Mouse (Mus musculus) limb, embryonic 12.5 days (tissue): ENCODE measurements around the gene Heatr5b. TPM values are rescaled to one million over a fixed set of nuclear protein-coding genes. Genes with fewer than 3 reads are reported as not detected.

ENCODE experiments used
- ATAC-seq: fragments of 200-750 bp; cut with Nextera tagmentation; 2 replicates; pipeline ENCODE4 v1.8.0; 2017; ENCODE audit warnings: low read depth, moderate TSS enrichment; ENCODE audit not compliant: insufficient number of reproducible peaks, insufficient read depth, low FRiP score, low TSS enrichment
- H3K27ac ChIP-seq: fragments of 300-500 bp; sonication (generic); 2 replicates; pipeline ENCODE4 v1.5.1; 2016; ENCODE audit warnings: mild to moderate bottlenecking, moderate library complexity
- H3K27me3 ChIP-seq: fragments of 300-500 bp; sonication (generic); 2 replicates; pipeline ENCODE4 v1.6.1; 2016; ENCODE audit warnings: mild to moderate bottlenecking, moderate library complexity
- H3K36me3 ChIP-seq: fragments of 300-500 bp; sonication (generic); 2 replicates; pipeline ENCODE4 v1.6.1; 2016; ENCODE audit warnings: mild to moderate bottlenecking, moderate library complexity
- H3K4me1 ChIP-seq: fragments of 300-500 bp; sonication (generic); replicated peaks from 2 replicates; pipeline ENCODE4 v1.6.1; 2016
- H3K4me2 ChIP-seq: fragments of 300-500 bp; sonication (generic); 2 replicates; pipeline ENCODE4 v1.6.1; 2016; ENCODE audit warnings: mild to moderate bottlenecking, moderate library complexity
- H3K4me3 ChIP-seq: fragments of 300-500 bp; sonication (generic); replicated peaks from 2 replicates; pipeline ENCODE4 v1.5.1; 2016; ENCODE audit warnings: mild to moderate bottlenecking
- H3K9ac ChIP-seq: fragments of 300-500 bp; sonication (generic); replicated peaks from 2 replicates; pipeline ENCODE4 v1.6.1; 2016; ENCODE audit warnings: mild to moderate bottlenecking, moderate library complexity
- H3K9me3 ChIP-seq: fragments of 300-500 bp; sonication (generic); 2 replicates; pipeline ENCODE4 v1.6.1; 2016; ENCODE audit warnings: mild to moderate bottlenecking, moderate library complexity
- WGBS: fragments of 180-500 bp; shearing (Covaris S2); methylation state at CpG from one replicate; pipeline ENCODE4 v1.1.7; 2016; 5-methylcytosine and 5-hydroxymethylcytosine counted together
- polyA plus RNA-seq: library from polyadenylated mRNA; unstranded; fragments of >200 nt; fragmentation: Nextera tagmentation; extraction: Ambion mirVana; gene quantifications from 2 replicates; pipeline ENCODE4 v1.2.1, GENCODE M21; 2016

Heatr5b gene
- polyA plus RNA-seq, 1 experiment from 2014 or later: 15.9 TPM

DNA sequence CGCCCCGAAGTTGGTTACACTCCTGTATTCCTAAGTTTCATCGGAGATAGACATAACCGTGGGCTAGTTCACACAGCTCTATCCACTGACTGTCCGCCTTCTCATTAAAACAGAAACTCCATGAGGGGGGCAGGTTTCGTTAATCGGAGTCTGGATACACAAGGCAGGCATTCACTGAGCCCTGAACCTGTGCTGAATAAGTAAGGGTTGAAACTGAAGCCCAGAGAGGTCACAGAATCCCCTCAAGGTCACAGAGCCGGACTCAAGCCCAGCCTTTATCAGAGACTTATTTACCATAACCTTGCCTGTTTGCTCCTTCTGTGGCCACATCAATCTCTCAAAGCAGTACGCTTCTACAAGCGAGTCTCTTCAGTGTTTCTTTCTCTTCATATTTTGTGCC, 100.4 kb downstream of the Heatr5b start:
- ATAC-seq: no peak
- Histone ChIP-seq H3K9me3 (no peaks in the 10 kb centered on the region), H3K4me3 (no peak overlapping the region), H3K27ac (no peak overlapping the region), H3K27me3 (no peaks in the 10 kb centered on the region), H3K4me2 (peak overlapping the region; percentile 82), H3K4me1 (peaks cover 18% of the 10 kb centered on the region), H3K36me3 (no peaks in the 10 kb centered on the region), H3K9ac (0 out of 2 replicates have a peak overlapping the region, but pooled peaks have one; percentile 18)
- WGBS: 88% methylated on average over 10 of the region's 10 CpGs

GRCm38 (mm10) chr17:78732056-78732455, 103.1 kb downstream of the Heatr5b start:
- no peak for ATAC-seq
- Histone ChIP-seq H3K9ac (no peak overlapping the region), H3K36me3 (no peaks in the 10 kb centered on the region), H3K4me3 (no peak overlapping the region), H3K9me3 (no peaks in the 10 kb centered on the region), H3K27ac (no peak overlapping the region), H3K4me2 (no peak overlapping the region), H3K27me3 (no peaks in the 10 kb centered on the region), H3K4me1 (peaks cover 18% of the 10 kb centered on the region)
- WGBS: 80% methylated on average over 1 of the region's 1 CpGs

DNA sequence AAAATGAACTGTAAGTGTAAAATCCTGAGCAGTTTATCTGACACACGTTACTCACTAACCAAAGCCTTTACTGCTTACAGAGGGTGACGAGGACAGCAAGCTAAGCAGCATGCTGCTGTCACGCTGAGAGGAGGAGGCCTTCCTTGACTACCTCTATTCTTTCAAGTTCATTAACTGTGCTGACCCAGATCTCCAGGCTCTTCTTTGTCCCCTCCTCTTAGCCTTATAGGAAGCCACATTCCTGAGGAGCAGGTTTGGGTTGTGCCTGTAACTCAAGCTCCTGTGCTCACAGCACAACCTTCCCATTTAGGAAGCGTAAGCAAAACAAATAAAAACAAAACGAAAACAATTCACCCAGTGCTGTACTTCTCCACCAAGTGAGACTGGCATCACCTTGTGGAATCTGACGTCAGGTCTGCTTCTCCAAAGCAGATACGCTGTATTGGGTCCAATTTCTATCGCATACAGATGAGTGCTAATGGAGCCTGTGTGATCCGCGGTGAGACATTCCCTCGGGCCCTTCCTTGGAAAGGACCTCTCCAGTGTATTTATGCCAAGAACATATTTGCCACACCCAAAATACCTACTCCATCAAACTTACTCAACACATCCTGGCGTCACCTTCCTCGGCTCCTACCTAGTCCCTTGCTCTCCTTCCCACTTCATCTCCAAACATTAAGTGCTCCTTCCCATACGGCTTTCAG, 108.3 kb downstream of the Heatr5b start:
- H3K9ac ChIP-seq: no peak overlapping the region
- H3K27me3 ChIP-seq: no peaks in the 10 kb centered on the region
- peaks cover 6% of the 10 kb centered on the region; the same call in 1 of the 2 replicates for H3K4me1 ChIP-seq
- no peaks in the 10 kb centered on the region for H3K9me3 ChIP-seq
- H3K36me3 ChIP-seq: no peaks in the 10 kb centered on the region
- H3K4me3 ChIP-seq: no peak overlapping the region
- ATAC-seq: no peak
- H3K27ac ChIP-seq: no peak overlapping the region
- no peak overlapping the region for H3K4me2 ChIP-seq
- 74% methylated on average over 14 of the region's 14 CpGs for WGBS

- no peak for ATAC-seq
- no peak overlapping the region for H3K4me3 ChIP-seq
- WGBS: 53% methylated on average over 6 of the region's 6 CpGs
- no peaks in the 10 kb centered on the region for H3K36me3 ChIP-seq
- H3K9me3 ChIP-seq: no peaks in the 10 kb centered on the region
- H3K9ac ChIP-seq: no peak overlapping the region
- no peaks in the 10 kb centered on the region for H3K27me3 ChIP-seq
- H3K4me2 ChIP-seq: no peak overlapping the region
- no peak overlapping the region for H3K27ac ChIP-seq
- 0 out of 2 replicates have a peak, but pooled peaks cover 5% of the 10 kb centered on the region for H3K4me1 ChIP-seq
These were observed 110.6 kb downstream of the Heatr5b start for GRCm38 (mm10) chr17:78724461-78725055.

- Histone ChIP-seq H3K27ac (no peak overlapping the region), H3K27me3 (no peaks in the 10 kb centered on the region), H3K9ac (no peak overlapping the region), H3K36me3 (peaks cover 7% of the 10 kb centered on the region), H3K9me3 (peaks cover 6% of the 10 kb centered on the region), H3K4me3 (no peak overlapping the region), H3K4me2 (no peak overlapping the region), H3K4me1 (0 out of 2 replicates have a peak, but pooled peaks cover 5% of the 10 kb centered on the region)
- no peak for ATAC-seq
- 89% methylated on average over 7 of the region's 7 CpGs for WGBS
These were observed 113.5 kb downstream of the Heatr5b start for GRCm38 (mm10) chr17:78721690-78722089.

GRCm38 (mm10) chr17:78719086-78719485, 116.1 kb downstream of the Heatr5b start:
- peaks cover 7% of the 10 kb centered on the region for H3K36me3 ChIP-seq
- no peak overlapping the region for H3K4me3 ChIP-seq
- no peak for ATAC-seq
- no peak overlapping the region for H3K9ac ChIP-seq
- no peaks in the 10 kb centered on the region for H3K27me3 ChIP-seq
- no peaks in the 10 kb centered on the region for H3K4me1 ChIP-seq
- H3K27ac ChIP-seq: no peak overlapping the region
- WGBS: 95% methylated on average over 13 of the region's 13 CpGs
- peaks cover 6% of the 10 kb centered on the region for H3K9me3 ChIP-seq
- H3K4me2 ChIP-seq: no peak overlapping the region

- H3K9me3 ChIP-seq: peaks cover 6% of the 10 kb centered on the region
- WGBS: 78% methylated on average over 2 of the region's 2 CpGs
- peaks cover 7% of the 10 kb centered on the region for H3K4me1 ChIP-seq
- H3K27me3 ChIP-seq: no peaks in the 10 kb centered on the region
- H3K36me3 ChIP-seq: peaks cover 6% of the 10 kb centered on the region
- no peak overlapping the region for H3K27ac ChIP-seq
- H3K4me2 ChIP-seq: no peak overlapping the region
- no peak for ATAC-seq
- H3K9ac ChIP-seq: no peak overlapping the region
- H3K4me3 ChIP-seq: no peak overlapping the region
These were observed 124.9 kb downstream of the Heatr5b start for GRCm38 (mm10) chr17:78710258-78710657.

DNA sequence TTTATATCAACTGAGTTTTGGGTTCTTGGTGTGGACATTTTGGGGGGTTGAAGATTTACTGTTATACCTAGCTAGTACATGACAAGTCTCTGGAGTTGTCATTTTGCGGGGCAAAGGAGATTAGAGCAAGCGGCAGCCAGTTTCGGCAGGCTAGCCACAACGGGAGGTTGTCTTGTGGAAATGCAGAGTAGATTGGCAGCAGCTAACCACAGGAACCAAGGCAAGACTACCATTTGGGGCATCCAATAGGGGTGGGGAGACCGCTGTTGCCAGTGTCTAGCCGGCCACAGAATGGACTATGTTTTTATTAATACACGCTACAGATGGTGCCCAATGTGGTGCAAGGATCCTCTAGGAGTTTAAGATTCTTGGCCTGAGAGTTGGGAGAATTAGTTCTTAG, 126.7 kb downstream of the Heatr5b start:
- H3K4me3 ChIP-seq: no peak overlapping the region
- 84% methylated on average over 7 of the region's 7 CpGs for WGBS
- H3K27me3 ChIP-seq: no peaks in the 10 kb centered on the region
- H3K9ac ChIP-seq: no peak overlapping the region
- ATAC-seq: no peak
- H3K9me3 ChIP-seq: peaks cover 6% of the 10 kb centered on the region
- peaks cover 6% of the 10 kb centered on the region for H3K36me3 ChIP-seq
- no peak overlapping the region for H3K4me2 ChIP-seq
- H3K27ac ChIP-seq: no peak overlapping the region
- peaks cover under 1% of the 10 kb centered on the region for H3K4me1 ChIP-seq

- WGBS: 94% methylated on average over 7 of the region's 7 CpGs
- no peaks in the 10 kb centered on the region for H3K27me3 ChIP-seq
- H3K4me2 ChIP-seq: no peak overlapping the region
These were observed 132.2 kb downstream of the Heatr5b start for GRCm38 (mm10) chr17:78702988-78703387.

More at GRCm38 (mm10) chr17:78702988-78703387, 132.2 kb downstream of the Heatr5b start:
- H3K36me3 ChIP-seq: peaks cover 13% of the 10 kb centered on the region
- H3K9ac ChIP-seq: no peak overlapping the region
- no peak for ATAC-seq
- H3K9me3 ChIP-seq: peaks cover 6% of the 10 kb centered on the region
- no peaks in the 10 kb centered on the region for H3K4me1 ChIP-seq
- no peak overlapping the region for H3K27ac ChIP-seq
- H3K4me3 ChIP-seq: no peak overlapping the region
